Mouse (Mus musculus) urinary bladder, adult 18-20 months (tissue): ENCODE results near the gene Pnrc2.

Experiments
- DNase-seq, 2 experiments: peaks; one replicate each; pipeline ENCODE4 v3.0.0; 2022; ENCODE audit warnings: low spot score in 2 of 2, mixed read lengths in 2 of 2

Gene Pnrc2

DNA sequence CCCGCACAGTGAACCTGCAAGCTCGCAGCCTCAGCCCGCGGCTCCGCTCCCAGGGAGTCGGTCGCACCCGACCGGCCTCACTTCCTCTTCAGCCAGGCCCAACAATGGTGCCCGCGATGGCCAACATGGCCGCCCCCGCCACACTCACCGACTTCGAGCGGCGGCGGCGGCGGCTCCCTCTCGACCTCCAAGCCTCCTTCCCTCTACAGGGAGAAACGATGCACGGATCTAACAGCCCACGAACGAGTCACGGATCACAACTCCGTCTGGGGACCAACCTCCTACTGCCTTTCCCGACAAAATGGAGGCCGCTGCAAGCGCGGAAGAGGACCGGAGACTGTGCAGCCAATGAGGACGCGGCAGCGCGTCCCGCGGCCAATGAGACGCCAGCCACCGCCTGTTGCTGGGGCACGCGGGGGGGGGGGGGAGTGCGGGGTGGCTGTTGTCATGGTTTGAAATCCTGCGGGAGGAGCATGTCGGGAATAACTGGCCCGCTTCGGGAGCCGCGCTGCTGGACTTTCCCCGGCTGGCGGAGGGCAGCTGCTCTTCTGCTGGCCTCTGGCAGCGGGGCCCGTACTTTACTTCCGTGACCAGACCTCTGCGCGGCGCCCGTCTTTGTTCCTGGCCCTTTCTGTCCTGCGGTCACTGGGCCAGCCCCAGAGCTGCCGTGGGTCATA, at the start of gene Pnrc2:
Pnrc2 (minus strand) TSS at position 325 of the 677 bp plus-strand sequence.
- peak; percentile 84 to 86 for DNase-seq

DNA sequence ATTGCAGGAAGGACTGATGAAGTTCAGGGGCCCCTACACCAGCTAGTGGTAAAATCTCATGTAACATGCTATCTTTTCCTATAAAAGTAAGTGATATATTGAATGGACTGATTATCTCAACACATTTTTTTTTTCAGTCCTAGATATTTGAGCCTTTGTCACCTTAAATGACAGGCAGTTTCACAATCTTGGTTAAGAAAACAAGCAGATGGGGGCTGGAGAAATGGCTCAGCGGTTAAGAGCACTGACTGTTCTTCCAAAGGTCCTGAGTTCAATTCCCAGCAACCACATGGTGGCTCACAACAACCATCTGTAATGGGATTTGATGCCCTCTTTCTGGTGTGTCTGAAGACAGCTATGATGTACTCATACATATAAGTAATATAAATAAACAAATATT, 48.5 kb upstream of the Pnrc2 start:
- no peak for DNase-seq

DNA sequence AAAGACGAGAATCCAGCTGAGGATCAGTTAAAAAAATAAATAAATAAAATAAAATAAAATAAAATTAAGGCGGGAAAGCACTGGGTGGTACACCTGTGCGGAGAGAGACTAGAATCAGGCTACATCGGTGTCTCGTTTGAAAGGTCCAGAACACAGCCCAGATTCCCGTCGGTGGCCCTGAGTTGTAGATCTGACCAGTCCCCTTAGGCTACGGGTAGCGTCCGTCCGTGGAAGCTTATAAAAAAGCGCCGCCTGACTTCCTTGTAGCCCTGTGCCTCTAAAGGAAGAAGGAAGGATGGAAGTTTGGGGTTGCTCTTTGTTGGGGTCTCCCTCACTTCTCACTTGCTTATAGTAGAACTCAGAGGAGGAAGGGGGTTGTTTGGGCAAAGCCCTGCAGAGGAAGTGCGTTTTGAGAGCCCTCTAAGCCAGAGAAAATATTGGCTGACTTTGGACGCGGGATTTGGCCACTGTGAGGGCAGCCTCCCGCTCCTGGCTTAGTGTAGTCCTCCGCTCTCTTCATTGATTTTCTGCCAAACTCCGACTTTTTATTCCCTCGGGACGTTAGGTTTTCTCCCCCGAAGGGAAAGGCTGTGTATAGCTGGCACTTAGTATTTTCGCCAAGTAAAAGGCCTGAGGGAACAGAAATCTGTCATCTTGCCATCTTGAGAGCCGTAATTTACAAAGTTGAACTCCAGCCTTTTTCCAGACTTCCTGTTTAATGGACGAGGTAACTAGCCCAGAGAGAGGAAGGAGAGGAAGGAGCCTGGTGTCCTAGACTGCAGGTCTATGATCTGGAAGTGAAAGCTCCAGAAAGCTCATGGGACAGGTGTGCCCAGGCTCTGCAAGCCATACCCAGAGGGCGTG, 47.8 kb upstream of the Pnrc2 start:
- no peak for DNase-seq

DNA sequence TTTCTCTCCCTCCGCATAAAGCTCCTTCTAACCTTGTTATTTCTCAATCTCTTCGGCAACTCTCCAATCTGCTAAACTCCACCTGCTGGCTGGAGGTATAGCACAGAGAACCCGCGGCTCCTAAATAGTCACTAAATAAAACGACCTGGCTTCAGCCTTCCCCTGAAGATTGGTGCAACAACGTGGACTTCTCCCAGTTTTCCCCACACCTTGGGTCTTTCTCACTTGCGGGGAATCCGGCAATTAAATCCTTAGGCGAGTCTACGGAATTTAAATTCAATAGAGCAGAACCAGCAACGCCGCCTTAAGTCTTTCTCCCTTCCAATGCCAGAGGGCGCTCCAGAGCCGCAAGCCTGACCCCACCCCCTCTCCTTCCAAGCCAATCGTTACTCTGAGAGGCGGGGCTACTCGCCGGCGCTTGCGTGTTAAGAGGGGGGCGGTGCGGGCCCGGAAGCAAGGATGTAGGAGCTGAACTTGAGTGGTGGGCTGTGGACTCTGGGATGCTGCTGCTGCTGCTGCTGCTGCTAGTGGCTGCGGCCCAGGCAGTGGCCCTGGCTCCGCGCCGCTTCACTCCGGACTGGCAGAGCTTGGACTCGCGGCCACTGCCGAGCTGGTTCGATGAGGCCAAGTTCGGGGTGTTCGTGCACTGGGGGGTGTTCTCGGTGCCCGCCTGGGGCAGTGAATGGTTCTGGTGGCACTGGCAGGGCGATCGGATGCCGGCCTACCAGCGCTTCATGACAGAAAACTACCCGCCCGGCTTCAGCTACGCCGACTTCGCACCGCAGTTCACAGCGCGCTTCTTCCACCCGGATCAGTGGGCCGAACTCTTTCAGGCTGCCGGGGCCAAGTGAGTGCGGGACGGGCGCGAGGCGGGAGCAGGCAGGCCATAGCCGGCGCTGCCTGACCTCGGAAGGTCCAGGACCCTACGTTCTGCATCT, 46.9 kb upstream of the Pnrc2 start, which contains the start of gene Fuca1:
Fuca1 (plus strand) TSS at position 432 of the 938 bp plus-strand sequence.
- peak; percentile 93 to 94 for DNase-seq

DNA sequence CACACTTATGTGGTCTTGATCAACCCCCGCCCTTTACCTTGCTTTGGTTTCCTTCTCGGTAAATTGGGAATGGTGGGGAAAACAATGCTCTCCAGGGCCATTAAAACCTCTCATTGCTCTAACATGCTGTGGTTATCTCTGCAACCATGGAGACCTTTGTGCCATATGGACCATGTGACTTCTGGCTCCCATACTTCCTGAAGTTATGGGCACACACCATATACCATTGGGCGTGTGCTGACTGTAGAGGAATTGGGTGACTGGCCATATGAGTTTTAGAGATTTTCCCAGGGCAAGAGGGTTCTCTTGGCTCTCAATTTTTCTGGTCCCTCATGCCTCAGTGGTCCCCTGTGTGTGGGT, 45.6 kb upstream of the Pnrc2 start:
- no peak for DNase-seq

DNA sequence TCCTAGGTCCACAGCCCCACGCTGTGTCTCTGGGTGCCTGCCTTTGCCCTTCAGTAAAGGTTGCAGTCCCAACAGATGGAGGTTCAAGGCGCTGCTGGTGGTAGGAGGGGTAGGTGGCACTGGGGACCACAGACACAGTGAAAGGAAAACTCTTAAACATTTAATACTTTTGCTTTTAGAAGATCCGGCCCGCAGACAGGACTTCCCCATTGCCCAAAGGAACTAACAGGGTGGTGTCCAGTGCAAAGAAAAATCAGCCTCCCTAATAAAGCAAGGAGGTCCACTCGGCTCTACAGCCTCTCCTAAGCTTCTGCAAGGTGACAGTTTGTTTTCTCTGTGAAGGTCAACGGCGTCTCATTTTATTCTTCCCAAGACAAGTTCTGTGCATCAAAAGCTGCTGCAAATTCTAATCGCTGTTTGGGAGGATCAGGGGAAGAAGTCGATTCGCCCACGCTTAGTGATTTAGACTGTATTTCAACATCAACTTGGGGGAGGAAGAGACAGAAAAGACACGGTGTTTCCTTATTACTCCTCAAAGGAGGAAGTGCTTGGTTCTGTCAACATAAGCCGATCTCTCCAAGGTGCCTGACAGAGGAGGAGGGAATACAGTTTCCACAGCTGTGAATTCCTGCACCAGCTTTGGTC, 45.1 kb upstream of the Pnrc2 start:
- DNase-seq: peak in 1 of 2 experiments; percentile 9

DNA sequence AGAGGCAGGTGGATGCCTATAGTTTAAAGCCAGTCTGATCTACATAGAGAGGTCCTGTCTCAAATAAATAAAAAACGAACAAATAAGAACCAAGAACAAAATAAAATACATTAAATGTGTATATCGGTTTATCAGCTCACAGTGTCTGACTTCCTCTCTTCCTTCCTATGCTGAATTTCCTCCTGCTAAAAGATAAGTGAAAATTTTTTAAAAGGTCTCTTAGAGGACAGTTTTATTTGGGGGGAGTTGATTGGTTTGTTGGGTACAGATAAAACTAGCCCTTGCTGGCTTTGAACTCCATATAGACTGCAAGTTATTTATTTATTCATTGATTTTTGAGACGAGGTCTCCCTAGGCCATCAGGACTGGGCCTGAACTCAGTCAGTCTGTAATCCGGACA, 39.8 kb upstream of the Pnrc2 start:
- no peak for DNase-seq

DNA sequence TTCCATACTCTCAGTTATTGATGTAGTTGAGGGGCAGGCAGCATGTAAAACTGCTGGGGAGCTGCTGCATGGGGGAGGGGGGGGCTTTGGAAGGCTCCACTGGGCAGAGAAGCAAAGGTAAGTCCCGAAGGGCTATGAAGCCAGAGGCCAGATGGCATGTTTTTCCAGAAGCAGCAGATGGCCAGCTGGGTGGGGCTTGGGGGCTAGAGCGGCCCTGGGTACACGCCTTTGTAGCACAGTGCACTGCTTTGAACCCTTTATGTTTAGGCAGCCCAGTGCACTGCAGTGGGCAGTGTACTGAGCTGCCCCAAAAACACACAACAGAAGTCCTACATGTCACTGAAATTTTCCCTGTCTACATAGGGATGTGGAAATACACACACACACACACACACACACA, 39.2 kb upstream of the Pnrc2 start:
- no peak for DNase-seq

DNA sequence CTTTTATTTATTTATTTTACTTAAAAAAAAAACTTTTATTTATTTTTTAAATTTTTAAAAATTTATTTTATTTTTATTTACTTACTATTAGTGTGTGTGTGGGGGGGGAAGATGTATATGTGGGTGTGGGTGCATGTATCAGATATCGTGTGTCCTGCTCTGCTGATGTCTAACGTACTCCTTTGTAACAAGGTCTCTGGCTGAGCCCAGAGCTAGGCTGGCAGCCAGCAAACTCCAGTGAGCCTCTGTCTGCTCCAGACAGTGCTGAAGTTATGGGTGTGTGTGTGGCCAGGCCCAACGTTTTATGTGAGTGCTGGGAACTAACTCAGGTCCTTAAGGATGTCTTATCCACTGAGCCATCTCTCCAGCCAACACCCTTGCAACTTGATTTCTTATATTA, 38.5 kb upstream of the Pnrc2 start:
- no peak for DNase-seq

DNA sequence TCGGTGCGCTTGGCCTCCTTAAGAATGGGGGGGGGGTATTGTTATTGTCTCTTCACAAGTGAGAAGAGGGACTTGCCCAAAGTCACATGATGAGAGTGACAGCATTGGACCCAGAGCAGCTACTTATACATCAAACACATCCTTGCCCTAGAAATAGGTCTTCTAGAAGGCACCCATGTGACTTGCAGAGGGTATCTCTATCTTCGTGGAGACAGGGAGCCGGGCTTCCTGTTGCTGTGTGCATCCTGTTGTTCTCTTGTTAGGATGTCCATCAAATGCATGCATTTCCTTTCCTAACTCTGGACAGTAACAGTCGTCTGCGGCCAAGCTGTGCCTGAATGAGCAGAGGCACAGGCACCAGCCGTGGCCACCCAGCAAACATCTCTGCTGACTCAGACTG, 37.9 kb upstream of the Pnrc2 start:
- no peak for DNase-seq

DNA sequence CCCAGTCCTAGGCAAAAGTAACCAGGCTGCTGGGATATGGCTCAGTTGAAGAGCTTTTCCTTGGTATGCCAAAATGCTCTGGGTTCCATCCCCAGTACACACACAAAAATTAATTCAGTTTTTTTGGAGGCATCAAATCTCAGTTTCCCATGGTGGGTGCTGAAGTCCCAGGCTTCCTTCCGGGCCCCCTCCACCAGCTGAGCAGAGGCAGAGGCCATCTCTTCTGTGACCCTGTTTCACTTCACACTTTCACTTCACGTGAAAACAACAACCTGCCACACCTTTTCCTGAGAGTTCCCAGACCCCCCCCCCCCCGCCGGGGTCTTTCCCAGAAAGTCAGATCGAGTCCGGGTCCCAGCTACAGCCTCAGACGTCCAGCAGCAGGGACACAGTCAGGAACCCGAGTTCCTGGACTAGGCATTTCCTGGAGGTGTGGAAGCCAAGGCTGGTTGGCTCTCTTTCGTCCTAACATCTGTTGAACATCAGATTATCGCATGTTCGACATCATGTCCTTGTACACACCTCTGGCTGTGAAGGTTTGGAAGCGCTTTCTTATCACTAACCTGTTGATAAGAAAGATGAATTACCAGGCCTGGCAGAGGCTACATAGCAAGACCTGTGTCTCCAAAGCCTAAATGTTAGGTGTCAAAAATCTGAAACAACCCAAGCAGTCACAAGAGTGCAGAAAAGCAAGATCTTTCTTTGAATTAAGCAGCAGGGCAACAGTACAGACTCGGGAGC, 35.8 kb upstream of the Pnrc2 start:
- DNase-seq: no peak

DNA sequence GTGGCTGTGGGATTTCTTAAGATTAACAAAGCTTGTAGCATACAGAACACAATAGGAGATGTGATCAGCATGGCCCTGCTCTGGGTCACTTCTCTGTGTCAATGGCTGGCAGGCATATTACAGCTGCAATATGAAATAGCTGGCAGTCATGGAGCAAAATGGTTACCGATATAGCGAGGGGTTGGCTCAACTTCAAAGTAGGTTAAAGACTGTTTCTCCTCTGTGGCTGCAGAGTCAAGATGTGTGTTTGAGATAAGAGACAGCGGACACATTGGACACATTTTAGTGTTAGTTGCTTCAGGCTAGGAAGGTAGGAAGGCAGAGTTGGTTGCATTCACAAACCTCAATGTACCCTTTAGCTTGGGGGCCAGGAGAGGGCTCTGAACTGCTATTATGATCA, 33.0 kb upstream of the Pnrc2 start:
- DNase-seq: no peak

DNA sequence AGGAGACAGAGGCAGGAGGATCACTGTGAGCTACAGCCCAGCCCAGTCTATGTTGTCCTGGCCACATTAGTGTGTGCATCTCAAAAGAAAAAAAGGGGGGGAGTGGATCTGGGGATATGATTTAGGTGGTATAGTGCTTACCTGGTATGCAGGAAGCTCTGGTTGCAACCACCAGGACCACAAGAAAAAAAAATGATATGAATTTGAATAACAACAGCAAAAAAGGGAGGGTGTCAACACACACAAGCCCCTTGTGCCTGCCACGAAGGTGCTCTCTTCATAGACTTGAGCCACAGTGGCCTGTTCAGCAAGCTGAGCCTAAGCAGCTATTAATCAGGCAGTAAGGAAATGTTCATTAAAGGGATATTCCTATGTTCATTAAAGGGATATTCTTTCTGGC, 31.2 kb upstream of the Pnrc2 start:
- no peak for DNase-seq

DNA sequence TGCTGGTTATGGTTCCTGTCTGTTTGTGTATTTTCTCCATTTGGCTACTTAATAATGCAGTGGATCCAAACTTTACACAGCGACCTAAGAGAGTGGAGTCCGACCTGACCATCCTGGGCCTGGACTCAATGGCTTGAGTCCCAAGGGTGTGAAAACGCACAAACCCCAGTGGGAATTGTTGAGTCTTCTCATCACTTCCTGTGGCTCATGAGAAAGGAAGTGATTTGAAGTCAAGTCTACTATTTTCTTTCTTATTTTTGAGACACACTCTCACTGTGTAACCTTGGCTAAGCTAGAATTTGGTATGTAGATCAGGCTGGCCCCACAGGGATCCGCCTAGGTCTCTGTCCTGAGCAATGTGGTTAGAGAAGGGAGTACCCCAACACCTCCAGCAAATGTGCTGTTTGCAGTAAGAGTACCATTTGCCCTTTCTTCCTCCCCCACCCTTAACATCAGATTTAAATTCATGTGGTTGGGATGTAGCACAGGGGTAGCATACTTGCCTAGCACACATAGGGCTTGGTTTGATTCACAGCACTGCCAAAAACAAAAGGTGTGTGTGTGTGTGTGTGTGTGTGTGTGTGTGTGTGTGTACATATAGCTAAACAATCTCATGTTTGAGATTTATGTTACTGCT, 29.1 kb upstream of the Pnrc2 start:
- DNase-seq: no peak

DNA sequence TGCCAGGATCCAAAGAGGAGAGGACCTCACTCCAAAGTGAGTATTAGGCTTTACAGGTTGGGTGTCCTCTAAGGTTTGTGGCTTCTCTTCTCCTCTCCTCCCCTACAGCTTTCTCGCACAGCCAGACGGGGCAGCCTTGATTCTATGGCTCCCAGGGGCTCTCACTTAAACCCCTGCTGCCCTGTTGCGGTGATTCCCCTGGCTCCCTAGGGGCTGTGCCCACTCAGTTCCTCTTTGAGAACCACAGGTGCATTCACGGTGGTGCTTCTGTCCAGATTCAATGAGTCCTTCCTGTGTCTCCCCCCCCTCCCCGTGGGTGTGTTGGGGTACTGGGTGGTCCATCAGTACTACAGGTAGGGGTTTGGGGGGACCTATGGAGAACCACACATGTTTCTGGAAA, 26.4 kb upstream of the Pnrc2 start:
- DNase-seq: no peak

DNA sequence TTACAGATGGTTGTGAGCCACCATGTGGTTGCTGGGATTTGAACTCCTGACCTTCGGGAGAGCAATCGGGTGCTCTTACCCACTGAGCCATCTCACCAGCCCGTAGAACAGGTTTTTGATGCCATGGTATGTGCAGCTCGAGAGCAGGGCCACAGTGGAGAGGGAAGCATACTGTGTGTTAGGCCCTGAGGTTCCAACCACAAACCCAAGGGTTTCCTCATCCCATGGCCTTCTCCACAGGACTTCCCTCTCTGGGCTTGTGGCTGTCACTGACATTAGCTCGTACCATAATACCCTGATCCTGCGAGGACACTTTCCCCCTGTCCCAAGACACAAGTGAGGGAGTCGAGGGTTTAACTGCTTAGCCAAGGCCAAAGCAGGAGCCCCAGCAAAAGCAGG, 25.4 kb upstream of the Pnrc2 start:
- no peak for DNase-seq

DNA sequence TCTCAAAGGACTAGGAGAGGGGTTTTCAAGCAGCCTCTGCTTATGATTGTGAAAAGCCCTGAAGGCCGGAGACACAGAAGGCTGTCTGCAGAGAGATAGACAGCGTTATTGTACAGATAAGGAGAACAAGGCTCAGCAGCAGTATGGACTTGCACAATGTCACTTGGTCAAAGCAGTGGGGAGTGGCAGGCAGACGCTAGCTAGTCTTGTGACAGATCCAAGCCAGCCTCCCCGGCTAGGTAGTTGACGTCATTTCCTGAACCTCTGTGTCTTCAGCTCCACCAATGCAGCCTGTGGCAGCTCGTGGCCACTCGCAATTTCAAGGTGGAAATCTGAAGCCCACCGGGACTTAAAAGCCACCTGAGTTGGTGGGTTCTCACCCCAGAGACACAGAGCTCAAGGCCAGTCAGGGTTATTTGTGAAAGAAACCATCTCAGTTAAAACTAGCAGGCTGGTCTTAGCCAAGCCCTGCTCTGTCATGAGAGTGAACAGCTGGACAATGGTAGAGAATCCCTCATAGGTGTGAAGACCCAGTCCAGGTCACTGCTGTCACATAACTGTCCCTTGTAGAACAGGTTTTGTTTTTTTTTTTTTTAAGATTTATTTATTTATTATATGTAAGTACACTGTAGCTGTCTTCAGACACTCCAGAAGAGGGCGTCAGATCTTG, 24.9 kb upstream of the Pnrc2 start:
- DNase-seq: no peak

DNA sequence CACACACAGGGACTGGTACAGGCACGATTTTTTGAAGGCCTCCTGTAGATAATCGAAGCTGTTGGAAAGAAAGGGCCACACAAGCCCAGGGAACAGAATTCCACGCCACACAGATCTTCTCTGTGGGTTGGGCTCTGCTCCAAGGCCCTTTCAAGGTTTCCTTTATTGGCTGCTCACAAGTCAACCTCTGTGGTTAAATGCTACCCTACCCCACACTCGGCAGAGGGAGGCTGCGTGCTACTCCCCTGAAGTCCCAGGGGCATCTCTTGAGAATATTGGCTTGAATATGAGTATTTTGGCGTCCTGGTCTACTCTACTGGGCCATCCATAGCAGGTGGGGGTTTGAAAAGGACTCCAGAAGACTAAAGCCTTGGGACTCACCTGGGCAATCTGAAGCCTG, 22.5 kb upstream of the Pnrc2 start:
- DNase-seq: no peak

DNA sequence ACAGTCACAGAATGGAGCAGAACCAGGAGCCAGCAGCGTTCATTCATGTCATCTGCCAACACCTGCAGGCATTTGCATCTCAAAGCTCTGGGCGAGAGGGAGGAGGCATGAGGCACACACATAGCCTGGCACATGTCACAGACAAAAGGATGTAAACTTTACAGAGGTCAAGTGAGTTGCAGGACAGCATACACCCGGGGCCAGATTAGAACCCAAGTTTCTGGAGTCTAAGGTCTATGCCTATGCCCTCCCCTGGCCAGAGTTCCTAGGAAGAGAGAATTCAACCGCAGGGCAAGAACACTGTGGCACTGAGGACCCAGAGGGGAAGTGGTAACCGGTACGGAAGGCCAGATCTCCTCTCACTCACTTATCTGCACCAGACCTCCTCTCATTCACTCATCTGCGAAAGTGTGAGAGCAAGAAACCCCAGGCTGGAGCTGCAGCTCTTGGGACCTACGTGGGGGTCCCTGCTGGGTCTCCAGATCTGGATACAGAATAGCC, 21.5 kb upstream of the Pnrc2 start, which contains the start of gene Cnr2:
Cnr2 (plus strand) TSS at position 324 of the 501 bp plus-strand sequence.
- no peak for DNase-seq

DNA sequence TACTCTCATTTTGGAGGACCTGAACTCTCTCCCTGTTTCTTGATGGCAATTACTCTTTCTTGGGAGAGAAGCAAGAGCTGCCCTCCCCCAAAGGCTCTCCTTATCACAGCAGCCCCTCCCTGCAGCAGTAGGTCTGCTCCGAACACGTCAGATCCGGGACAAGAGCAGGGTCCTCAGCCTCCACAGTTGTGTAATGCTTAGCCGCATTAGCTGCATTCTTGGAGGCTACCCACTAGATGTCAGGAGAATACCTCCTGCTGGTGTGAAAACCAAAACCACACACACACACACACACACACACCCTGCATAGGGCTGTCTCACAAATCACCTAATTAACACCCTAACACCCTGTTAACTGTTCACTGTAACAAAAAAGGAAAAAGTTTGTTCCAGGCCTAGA, 19.2 kb upstream of the Pnrc2 start:
- DNase-seq: no peak
